Mouse (Mus musculus) pancreas, adult 10 weeks (tissue): Measurements from ENCODE around the gene Cfap52. TPM values are rescaled to one million over a fixed set of nuclear protein-coding genes. Genes with fewer than 3 reads are reported as not detected.

Experiments
- polyA plus RNA-seq: library from polyadenylated mRNA; stranded (reverse); fragments of 350-450 nt; fragmentation: Illumina TruSeq; extraction: RNeasy Lipid Tissue Mini Kit (QIAGEN cat#74804); gene quantifications from one replicate; pipeline ENCODE4 v1.2.3, GENCODE M21; 2015; ENCODE audit warnings: low read depth, low replicate concordance; ENCODE audit not compliant: insufficient read depth

The Cfap52 gene
- polyA plus RNA-seq: not detected

DNA sequence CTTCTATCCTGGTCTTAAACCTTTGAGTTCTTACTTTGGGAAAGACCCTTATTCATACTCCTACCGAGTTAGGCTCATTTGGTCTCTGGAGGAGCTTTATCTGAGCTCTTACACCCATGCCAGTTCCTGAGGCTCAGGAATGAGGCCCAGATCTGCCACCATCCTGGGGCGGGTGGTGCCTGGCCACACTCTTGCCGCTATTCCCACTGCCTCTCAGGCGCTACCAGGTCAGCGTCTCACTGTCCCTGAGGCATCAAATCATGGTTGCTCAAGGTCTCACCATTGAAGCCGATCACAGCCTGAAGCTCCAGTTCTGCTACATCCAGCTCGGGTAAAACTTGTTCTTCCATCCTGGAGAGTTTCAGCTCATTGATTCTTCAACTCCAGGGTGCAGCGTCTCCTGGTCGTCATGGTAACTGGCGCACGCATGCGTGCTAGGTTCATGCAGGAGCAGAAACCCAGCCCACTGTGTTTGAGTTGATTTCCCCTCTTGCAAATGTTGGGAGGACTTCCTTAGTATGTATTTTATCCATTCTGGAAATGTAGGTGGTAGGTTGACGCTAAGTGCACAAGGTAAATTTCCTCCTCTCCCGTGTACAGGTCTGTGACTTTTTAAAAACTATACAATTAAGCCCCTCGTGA is at the start of gene Cfap52:
Gene Cfap52, minus strand, starts transcription at position 410 of the 642 bp plus-strand sequence.

GRCm38 (mm10) chr11:67965905-67966878 is 741 bp upstream of the Cfap52 start, which contains the start of gene Stx8:
Gene Stx8 (plus strand): TSS chr11:67966193.

GRCm38 (mm10) chr11:67921827-67922754 is 43.4 kb downstream of the Cfap52 start, which contains the start of gene Usp43:
Gene Usp43 (minus strand): TSS chr11:67922153.

Other genes starting within 250 kb of the Cfap52 start
- not detected for gene Glp2r, start 194.5 kb downstream of the Cfap52 start, polyA plus RNA-seq
- gene Gsg1l2, start 191.0 kb downstream of the Cfap52 start, polyA plus RNA-seq: not detected
- not detected for gene Dhrs7c, start 167.5 kb downstream of the Cfap52 start, polyA plus RNA-seq
- gene Usp43, start 43.5 kb downstream of the Cfap52 start, polyA plus RNA-seq: 3.3 TPM
- 12.0 TPM for gene Stx8, start 542 bp upstream of the Cfap52 start, polyA plus RNA-seq